Mouse (Mus musculus): ENCODE results near the gene Ctcfl. TPM values are rescaled to one million over a fixed set of nuclear protein-coding genes. Genes with fewer than 3 reads are reported as not detected.

The Ctcfl gene
- polyA plus RNA-seq, 1 experiment from 2014 or later = 0.07 TPM

DNA sequence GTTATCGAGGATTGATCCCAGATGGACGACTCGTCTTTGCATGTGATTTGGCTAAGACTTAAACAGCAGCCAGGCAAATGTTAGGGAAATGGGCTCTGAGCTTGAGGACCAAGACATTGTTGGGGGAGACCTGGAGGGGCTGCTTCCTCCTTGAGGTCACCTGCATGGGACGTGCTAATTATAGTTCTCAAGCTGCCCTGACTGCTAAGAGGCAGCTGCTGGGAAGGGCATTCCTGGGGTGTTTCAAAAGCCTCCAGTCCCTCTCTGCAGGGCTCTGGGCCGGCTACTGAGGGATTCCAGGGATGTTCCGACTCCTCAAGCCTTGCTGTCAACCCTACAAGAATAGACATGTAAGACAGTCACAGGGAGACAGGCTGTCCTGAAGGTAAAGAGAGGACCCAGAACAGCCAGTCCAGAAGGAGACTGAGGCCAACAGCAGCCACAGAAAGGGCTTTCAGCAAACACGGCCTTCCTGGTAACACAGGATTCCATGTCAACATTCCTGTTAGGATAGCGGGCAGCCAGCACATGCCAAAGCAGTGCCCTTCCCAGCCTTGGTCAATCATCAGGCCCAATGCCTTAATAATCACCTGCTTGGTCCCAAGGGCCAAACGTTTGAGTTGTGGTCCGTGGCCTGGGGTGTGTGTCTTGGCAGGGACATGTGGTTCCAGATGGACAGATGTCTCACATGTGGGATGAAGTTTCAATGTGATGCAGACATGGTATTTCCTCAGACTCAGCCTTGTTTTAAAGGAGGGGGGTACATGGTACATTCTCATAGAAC lies 39.4 kb downstream of the Ctcfl start:
- Histone ChIP-seq H3K9ac (no peak overlapping the region), H3K9me3 (no peaks in the 10 kb centered on the region), H3K36me3 (no peaks in the 10 kb centered on the region), H3K27me3 (no peaks in the 10 kb centered on the region; the same call in 1 of the 2 replicates), H3K4me3 (no peak overlapping the region), H3K27ac (no peak overlapping the region), H3K4me1 (peaks cover 9% of the 10 kb centered on the region; the same call in 1 of the 2 replicates), H3K4me2 (no peak overlapping the region)
- no peak for ATAC-seq (ENCODE audit: borderline replicate concordance, extremely low read depth, low FRiP score, low TSS enrichment)
- 50% methylated on average over 10 of the region's 10 CpGs for WGBS

DNA sequence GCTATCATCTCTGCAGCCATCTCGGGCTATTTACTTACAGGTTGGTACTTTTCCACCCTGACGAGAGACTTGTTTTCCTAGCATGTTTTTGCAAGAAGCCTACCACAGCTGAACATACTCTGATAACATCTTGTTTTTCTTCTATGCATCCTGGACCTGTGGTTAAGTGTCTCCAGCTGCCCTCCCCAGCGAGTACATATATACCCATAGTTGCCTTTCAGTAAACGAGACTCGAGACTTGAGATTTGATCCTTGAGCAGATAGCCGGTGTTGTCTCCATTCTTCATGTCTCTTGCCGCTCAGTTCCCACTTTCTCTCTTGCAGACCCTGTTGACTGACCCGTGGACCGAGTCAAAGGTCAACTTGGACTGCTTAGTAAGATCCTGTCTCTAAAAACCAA lies 42.4 kb downstream of the Ctcfl start:
- no peak overlapping the region for H3K4me2 ChIP-seq
- H3K4me3 ChIP-seq = no peak overlapping the region
- no peaks in the 10 kb centered on the region for H3K36me3 ChIP-seq
- 0 out of 2 replicates have a peak, but pooled peaks cover 4% of the 10 kb centered on the region for H3K4me1 ChIP-seq
- H3K9me3 ChIP-seq = no peaks in the 10 kb centered on the region
- no peak overlapping the region for H3K9ac ChIP-seq
- 57% methylated on average over 9 of the region's 9 CpGs for WGBS
- ATAC-seq (ENCODE audit: borderline replicate concordance, extremely low read depth, low FRiP score, low TSS enrichment) = no peak
- no peaks in the 10 kb centered on the region; the same call in 1 of the 2 replicates for H3K27me3 ChIP-seq
- no peak overlapping the region for H3K27ac ChIP-seq

DNA sequence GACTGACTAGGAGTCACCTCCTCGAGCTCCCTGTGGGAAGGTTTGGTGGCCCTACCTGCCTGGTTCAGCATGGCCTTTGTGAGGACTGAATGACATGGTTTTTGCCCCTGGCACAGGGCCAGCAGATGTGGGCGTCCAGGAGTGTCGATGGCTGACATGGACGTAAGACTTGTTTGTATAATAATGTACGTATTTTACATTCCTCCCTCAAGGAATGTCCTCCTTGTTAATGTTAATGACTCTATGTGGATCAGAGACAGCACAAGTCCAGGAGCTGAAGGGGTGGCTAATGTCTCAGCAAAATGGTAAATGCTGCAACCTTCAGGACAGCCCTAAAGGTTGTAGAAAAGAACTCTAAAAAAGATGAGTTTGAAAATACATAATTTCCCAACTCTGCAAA lies 45.7 kb downstream of the Ctcfl start:
- Histone ChIP-seq H3K4me2 (no peak overlapping the region), H3K27ac (no peak overlapping the region), H3K9me3 (no peaks in the 10 kb centered on the region), H3K4me1 (no peaks in the 10 kb centered on the region), H3K36me3 (no peaks in the 10 kb centered on the region), H3K9ac (no peak overlapping the region), H3K4me3 (no peak overlapping the region), H3K27me3 (no peaks in the 10 kb centered on the region)
- WGBS = 24% methylated on average over 5 of the region's 5 CpGs
- ATAC-seq (ENCODE audit: borderline replicate concordance, extremely low read depth, low FRiP score, low TSS enrichment) = no peak

DNA sequence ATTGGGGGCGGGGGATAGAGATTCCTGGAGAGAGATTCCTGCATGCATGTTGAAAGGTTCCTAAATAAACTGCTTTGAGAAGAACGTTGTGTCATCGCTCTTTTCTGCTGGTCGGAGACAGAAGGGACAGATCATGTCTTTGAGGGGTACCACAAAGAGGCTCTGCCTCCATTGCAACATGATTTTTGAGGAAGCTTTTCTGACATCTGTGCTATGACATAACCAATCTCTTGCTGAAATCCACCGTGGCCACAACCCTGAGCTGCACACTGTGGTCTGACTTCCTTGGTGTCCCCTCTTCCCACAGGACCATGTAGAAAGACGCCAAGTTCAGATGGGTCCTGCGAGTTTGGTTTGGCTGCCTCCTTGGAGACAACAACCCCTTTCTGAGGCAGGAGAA lies 46.4 kb downstream of the Ctcfl start:
- WGBS = 88% methylated on average over 7 of the region's 7 CpGs
- ATAC-seq (ENCODE audit: borderline replicate concordance, extremely low read depth, low FRiP score, low TSS enrichment) = no peak
- H3K9ac ChIP-seq = no peak overlapping the region

DNA sequence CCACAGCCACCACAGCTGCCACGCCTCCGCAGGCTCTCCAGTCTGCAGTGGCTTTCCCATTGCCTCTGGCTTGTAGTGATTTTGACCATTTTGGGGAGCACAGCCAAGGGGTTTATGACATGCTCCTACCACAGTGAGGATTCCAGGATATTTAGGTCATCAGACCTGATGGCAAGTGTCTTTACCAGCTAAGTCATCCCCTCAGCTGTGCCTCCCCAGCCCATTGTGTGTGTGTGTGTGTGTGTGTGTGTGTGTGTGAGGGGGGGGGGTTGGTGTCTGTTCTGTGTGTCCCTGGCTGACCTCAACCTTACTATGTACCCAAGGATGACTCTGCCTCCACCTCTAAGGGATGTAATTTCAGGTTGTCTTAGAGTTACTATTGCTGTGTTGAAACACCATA lies 54.5 kb downstream of the Ctcfl start:
- Histone ChIP-seq H3K4me2 (no peak overlapping the region), H3K27ac (no peak overlapping the region), H3K4me1 (peaks cover 10% of the 10 kb centered on the region; the same call in 1 of the 2 replicates), H3K27me3 (no peaks in the 10 kb centered on the region), H3K9me3 (no peaks in the 10 kb centered on the region), H3K36me3 (no peaks in the 10 kb centered on the region), H3K4me3 (no peak overlapping the region), H3K9ac (no peak overlapping the region)
- ATAC-seq (ENCODE audit: borderline replicate concordance, extremely low read depth, low FRiP score, low TSS enrichment) = no peak
- WGBS = 97% methylated on average over 2 of the region's 2 CpGs

More for the DNA sequence above, 46.4 kb downstream of the Ctcfl start:
- no peaks in the 10 kb centered on the region for H3K27me3 ChIP-seq
- no peaks in the 10 kb centered on the region for H3K4me1 ChIP-seq
- no peak overlapping the region for H3K4me2 ChIP-seq
- H3K9me3 ChIP-seq = no peaks in the 10 kb centered on the region
- no peaks in the 10 kb centered on the region for H3K36me3 ChIP-seq
- no peak overlapping the region for H3K27ac ChIP-seq
- H3K4me3 ChIP-seq = no peak overlapping the region

DNA sequence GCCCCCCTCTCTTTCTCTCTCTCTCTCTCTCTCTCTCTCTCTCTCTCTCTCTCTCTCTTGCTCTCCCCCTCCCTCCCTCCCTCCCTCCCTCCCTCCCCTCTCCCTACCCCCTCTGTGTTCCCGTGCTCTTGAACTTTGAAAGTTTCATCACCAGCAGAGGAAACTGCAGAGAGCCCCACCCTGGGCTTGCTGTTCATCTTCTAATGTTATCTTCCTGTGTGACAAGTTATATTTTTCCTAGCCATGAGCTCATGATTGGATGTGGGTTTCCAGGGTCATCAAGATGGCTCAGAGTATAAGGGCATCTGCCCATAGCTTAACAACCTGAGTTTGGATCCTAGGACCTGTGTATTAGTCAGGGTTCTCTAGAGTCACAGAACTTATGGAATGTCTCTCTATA lies 56.1 kb downstream of the Ctcfl start:
- H3K9me3 ChIP-seq = no peaks in the 10 kb centered on the region
- peaks cover 10% of the 10 kb centered on the region; the same call in 1 of the 2 replicates for H3K4me1 ChIP-seq
- H3K27ac ChIP-seq = no peak overlapping the region
- ATAC-seq (ENCODE audit: borderline replicate concordance, extremely low read depth, low FRiP score, low TSS enrichment) = no peak
- no peak overlapping the region for H3K9ac ChIP-seq
- no peak overlapping the region for H3K4me3 ChIP-seq
- no peaks in the 10 kb centered on the region for H3K27me3 ChIP-seq
- no peaks in the 10 kb centered on the region for H3K36me3 ChIP-seq
- 60% methylated on average over 1 of the region's 1 CpGs for WGBS
- no peak overlapping the region for H3K4me2 ChIP-seq

DNA sequence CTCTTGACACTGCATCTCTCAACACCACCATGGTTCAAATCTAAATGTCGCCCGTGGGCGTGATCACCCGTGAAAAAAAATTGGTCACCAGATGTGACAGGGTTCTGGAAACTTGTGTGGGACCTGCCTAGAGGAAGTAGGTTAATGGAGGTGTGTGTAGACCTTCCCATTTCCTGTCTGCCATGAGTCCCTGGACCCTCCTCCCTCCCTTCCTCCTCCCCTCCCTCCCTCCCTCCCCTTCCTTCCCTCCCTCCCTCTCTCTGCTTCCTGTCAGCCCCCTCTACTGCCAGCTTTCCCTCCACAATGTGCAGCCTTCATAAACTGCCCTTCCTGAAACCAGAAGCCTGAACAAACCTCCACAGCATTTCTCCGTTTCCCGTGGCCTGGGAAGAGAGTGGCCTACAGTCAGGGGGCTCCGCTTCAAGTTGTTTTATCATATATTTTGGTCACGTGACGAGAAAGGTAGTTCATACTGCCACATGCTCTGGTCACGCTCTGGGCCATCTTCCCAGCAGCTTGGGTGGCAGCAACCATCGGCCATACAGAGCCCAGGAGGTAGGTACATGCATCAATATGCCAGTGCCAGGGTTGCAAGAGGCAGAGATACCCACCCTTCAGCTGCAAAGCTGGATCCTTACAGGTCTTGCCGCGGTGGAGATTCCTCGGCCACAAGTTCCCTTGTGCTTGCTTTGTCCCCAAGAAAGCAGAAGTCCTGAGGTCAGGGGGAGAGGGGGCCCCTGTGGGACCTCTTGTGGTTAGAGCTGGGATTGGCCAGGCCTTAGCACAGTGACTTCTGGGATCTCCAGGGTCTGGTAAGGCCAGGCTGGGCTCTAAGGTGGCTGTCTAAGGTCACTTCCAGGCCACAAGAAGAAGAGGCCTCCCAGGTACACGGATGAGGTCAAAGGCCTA lies 57.6 kb downstream of the Ctcfl start:
- no peak for ATAC-seq (ENCODE audit: borderline replicate concordance, extremely low read depth, low FRiP score, low TSS enrichment)
- H3K27me3 ChIP-seq = no peaks in the 10 kb centered on the region
- H3K36me3 ChIP-seq = no peaks in the 10 kb centered on the region
- H3K4me2 ChIP-seq = no peak overlapping the region
- H3K4me1 ChIP-seq = peaks cover 18% of the 10 kb centered on the region; the same call in 1 of the 2 replicates
- no peak overlapping the region for H3K9ac ChIP-seq
- 61% methylated on average over 15 of the region's 15 CpGs for WGBS
- H3K9me3 ChIP-seq = no peaks in the 10 kb centered on the region
- no peak overlapping the region for H3K27ac ChIP-seq
- no peak overlapping the region for H3K4me3 ChIP-seq

DNA sequence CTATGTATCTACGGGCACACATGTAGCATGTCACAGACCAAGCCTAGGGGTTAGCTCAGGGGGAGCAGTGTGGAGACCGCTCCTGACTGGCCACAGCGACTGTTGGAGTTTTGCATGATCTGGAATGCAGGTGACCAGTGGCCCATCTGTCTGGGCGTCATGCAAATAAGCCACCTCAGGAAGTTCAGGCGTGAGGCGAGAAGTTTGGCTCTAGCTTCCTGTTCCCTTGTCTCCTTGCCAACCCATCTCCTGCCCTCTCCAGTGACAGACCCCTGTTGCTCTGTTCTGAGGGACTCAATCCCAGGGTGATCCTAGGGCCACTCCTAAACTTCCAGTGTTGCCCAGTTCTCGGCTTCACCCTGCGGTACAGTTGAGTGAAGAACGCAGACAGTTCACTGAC lies 58.9 kb downstream of the Ctcfl start:
- Histone ChIP-seq H3K27ac (no peak overlapping the region), H3K9ac (no peak overlapping the region), H3K36me3 (no peaks in the 10 kb centered on the region), H3K9me3 (no peaks in the 10 kb centered on the region), H3K4me1 (peaks cover 18% of the 10 kb centered on the region; the same call in 1 of the 2 replicates), H3K4me3 (no peak overlapping the region), H3K4me2 (no peak overlapping the region), H3K27me3 (no peaks in the 10 kb centered on the region)
- ATAC-seq (ENCODE audit: borderline replicate concordance, extremely low read depth, low FRiP score, low TSS enrichment) = no peak
- WGBS = 51% methylated on average over 9 of the region's 9 CpGs

DNA sequence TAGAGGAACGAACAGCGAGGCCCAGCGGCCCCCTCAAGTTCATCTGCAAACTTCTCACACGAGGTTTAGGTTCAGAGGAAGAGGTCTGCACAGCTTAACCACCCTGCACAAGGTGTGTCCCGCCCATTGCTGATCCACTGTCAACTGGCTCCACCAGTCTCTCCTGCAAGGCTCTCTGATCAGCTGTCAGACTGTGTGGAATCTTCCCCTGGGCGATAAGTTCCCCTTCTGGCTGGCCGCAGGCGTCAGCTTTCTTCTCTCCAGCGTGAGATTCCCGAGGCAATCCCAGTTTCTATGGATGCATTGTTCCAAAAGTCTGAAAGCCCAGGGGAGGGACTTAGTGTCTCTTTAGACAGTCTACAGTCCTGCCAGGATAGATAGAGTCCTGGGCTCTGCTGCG lies 61.1 kb downstream of the Ctcfl start:
- Histone ChIP-seq H3K27me3 (no peaks in the 10 kb centered on the region), H3K4me3 (no peak overlapping the region), H3K9ac (no peak overlapping the region), H3K36me3 (no peaks in the 10 kb centered on the region), H3K9me3 (no peaks in the 10 kb centered on the region), H3K4me1 (peaks cover 18% of the 10 kb centered on the region; the same call in 1 of the 2 replicates), H3K27ac (no peak overlapping the region), H3K4me2 (no peak overlapping the region)
- WGBS = 42% methylated on average over 11 of the region's 11 CpGs
- no peak for ATAC-seq (ENCODE audit: borderline replicate concordance, extremely low read depth, low FRiP score, low TSS enrichment)

DNA sequence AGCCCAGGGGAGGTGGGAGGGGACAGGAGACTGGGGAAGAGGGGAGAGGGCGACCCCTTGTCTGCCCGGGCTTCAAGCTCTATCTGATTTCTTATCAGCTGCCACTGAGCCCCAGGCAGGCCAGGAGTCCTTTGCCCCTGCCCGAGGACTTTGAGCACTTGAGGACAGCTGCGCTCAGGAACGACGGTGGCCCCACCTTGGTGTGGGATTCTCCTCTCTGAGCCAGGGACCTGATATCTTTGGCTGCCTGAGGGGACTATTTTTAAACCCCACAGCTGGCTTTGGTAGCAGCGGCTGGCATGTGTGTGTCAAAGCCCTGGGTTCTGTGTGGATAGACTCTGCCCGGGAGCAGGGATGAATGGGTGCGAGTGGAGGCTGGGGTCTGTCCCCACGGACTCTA lies 61.7 kb downstream of the Ctcfl start:
- ATAC-seq (ENCODE audit: borderline replicate concordance, extremely low read depth, low FRiP score, low TSS enrichment) = no peak
- Histone ChIP-seq H3K9me3 (no peaks in the 10 kb centered on the region), H3K27ac (no peak overlapping the region), H3K36me3 (no peaks in the 10 kb centered on the region), H3K4me3 (no peak overlapping the region), H3K4me2 (no peak overlapping the region), H3K9ac (no peak overlapping the region), H3K27me3 (no peaks in the 10 kb centered on the region), H3K4me1 (peaks cover 18% of the 10 kb centered on the region; the same call in 1 of the 2 replicates)
- WGBS = 29% methylated on average over 10 of the region's 10 CpGs

DNA sequence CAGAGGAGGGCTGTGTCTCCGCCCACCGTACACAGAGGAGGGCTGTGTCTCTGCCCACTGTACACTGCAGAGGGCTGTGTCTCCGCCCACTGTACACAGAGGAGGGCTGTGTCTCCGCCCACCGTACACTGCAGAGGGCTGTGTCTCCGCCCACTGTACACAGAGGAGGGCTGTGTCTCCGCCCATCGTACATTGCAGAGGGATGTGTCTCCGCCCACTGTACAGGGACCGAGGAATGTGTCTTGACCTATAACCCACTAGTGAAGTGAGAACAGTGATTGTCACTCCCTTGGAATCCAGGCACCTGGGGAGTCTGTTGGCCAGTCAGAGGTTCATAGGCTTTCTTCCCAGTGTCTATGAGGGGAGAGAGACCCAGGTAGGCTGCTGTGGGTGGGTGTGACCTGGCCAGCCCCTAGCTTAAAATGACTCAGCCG lies 62.4 kb downstream of the Ctcfl start:
- 60% methylated on average over 11 of the region's 11 CpGs for WGBS
- ATAC-seq (ENCODE audit: borderline replicate concordance, extremely low read depth, low FRiP score, low TSS enrichment) = peak; percentile 28; the same call in 1 of the 2 replicates
- Histone ChIP-seq H3K36me3 (no peaks in the 10 kb centered on the region), H3K9ac (no peak overlapping the region), H3K9me3 (no peaks in the 10 kb centered on the region), H3K27me3 (no peaks in the 10 kb centered on the region), H3K4me1 (peaks cover 18% of the 10 kb centered on the region; the same call in 1 of the 2 replicates), H3K4me2 (no peak overlapping the region), H3K27ac (no peak overlapping the region), H3K4me3 (no peak overlapping the region)
